Mouse (Mus musculus): ENCODE data around the gene Enthd1.

GRCm38 (mm10) chr15:80452425-80452824 lies 112.5 kb downstream of the Enthd1 start:
- TF ChIP-seq POLR2A (IDR thresholded peaks at IDR 0.05; ENCODE audit: low read depth, low read length): no peak
- no peak for TF ChIP-seq CTCF (IDR thresholded peaks at IDR 0.05; ENCODE audit: extremely low read depth, insufficient read depth, insufficient read length, insufficient replicate concordance)

Data from spleen, adult 2 months (tissue).